Mouse (Mus musculus): ENCODE results near the gene Pfas. TPM values are rescaled to one million over a fixed set of nuclear protein-coding genes. Genes with fewer than 3 reads are reported as not detected.

Gene Pfas
- 5.3 TPM for polyA plus RNA-seq (2017; shearing (Covaris generic))

GRCm38 (mm10) chr11:69008182-69009121 is at the start of gene Pfas:
Gene Pfas (minus strand): TSS chr11:69008460.

GRCm38 (mm10) chr11:69045531-69046394 is 37.5 kb upstream of the Pfas start, which contains the start of gene Aurkb:
Gene Aurkb (plus strand): TSS chr11:69045647.

GRCm38 (mm10) chr11:69015644-69016441 is 7.6 kb upstream of the Pfas start, which contains the start of gene Ctc1:
Gene Ctc1 (plus strand): TSS chr11:69015911.

GRCm38 (mm10) chr11:68975085-68975484 is 33.2 kb downstream of the Pfas start, which contains the start of gene Rangrf:
Gene Rangrf (minus strand): TSS chr11:68975185.

GRCm38 (mm10) chr11:68967337-68968282 is 40.6 kb downstream of the Pfas start, which contains the start of gene Slc25a35:
Gene Slc25a35 (plus strand): TSS chr11:68968131.

GRCm38 (mm10) chr11:68957308-68957707 is 51.0 kb downstream of the Pfas start, which contains the start of gene Arhgef15:
Gene Arhgef15 (minus strand): TSS chr11:68957480.

Other genes with a start within 250 kb of the Pfas start
- 74.0 TPM for gene Ndel1, start 136.6 kb downstream of the Pfas start, polyA plus RNA-seq (2017; shearing (Covaris generic))
- gene Rnf222, start 119.9 kb downstream of the Pfas start, polyA plus RNA-seq (2017; shearing (Covaris generic)) = not detected
- gene Rpl26, start 106.9 kb downstream of the Pfas start, polyA plus RNA-seq (2017; shearing (Covaris generic)) = 813 TPM
- not detected for gene Odf4, start 81.4 kb downstream of the Pfas start, polyA plus RNA-seq (2017; shearing (Covaris generic))
- 0.16 TPM for gene Arhgef15, start 51.0 kb downstream of the Pfas start, polyA plus RNA-seq (2017; shearing (Covaris generic))
- 11.0 TPM for gene Slc25a35, start 40.3 kb downstream of the Pfas start, polyA plus RNA-seq (2017; shearing (Covaris generic))
- 35.2 TPM for gene Rangrf, start 33.3 kb downstream of the Pfas start, polyA plus RNA-seq (2017; shearing (Covaris generic))
- gene Ctc1, start 7.5 kb upstream of the Pfas start, polyA plus RNA-seq (2017; shearing (Covaris generic)) = 29.3 TPM
- gene Aurkb, start 37.2 kb upstream of the Pfas start, polyA plus RNA-seq (2017; shearing (Covaris generic)) = 11.1 TPM
- gene Borcs6, start 51.3 kb upstream of the Pfas start, polyA plus RNA-seq (2017; shearing (Covaris generic)) = 6.5 TPM
- gene Tmem107, start 62.3 kb upstream of the Pfas start, polyA plus RNA-seq (2017; shearing (Covaris generic)) = 3.6 TPM
- 71.4 TPM for gene Vamp2, start 80.0 kb upstream of the Pfas start, polyA plus RNA-seq (2017; shearing (Covaris generic))
- 9.8 TPM for gene Per1, start 86.8 kb upstream of the Pfas start, polyA plus RNA-seq (2017; shearing (Covaris generic))
- not detected for gene Hes7, start 111.9 kb upstream of the Pfas start, polyA plus RNA-seq (2017; shearing (Covaris generic))
- gene 9130213A22Rik, start 114.1 kb upstream of the Pfas start, polyA plus RNA-seq (2017; shearing (Covaris generic)) = 0.18 TPM
- 0.10 TPM for gene Aloxe3, start 117.4 kb upstream of the Pfas start, polyA plus RNA-seq (2017; shearing (Covaris generic))
- not detected for gene Alox12b, start 148.5 kb upstream of the Pfas start, polyA plus RNA-seq (2017; shearing (Covaris generic))
- 13.7 TPM for gene Alox8, start 189.4 kb upstream of the Pfas start, polyA plus RNA-seq (2017; shearing (Covaris generic))
- gene Gucy2e, start 228.6 kb upstream of the Pfas start, polyA plus RNA-seq (2017; shearing (Covaris generic)) = 0.12 TPM